Mouse (Mus musculus) urinary bladder, adult 2 months (tissue): ENCODE measurements around the gene Sec16b. TPM values are rescaled to one million over a fixed set of nuclear protein-coding genes. Genes with fewer than 3 reads are reported as not detected.

Experiments used
- DNase-seq: peaks from one replicate; pipeline ENCODE4 v3.0.0; 2022; ENCODE audit warnings: low spot score
- polyA plus RNA-seq: library from polyadenylated mRNA; depleted of rRNA; stranded (reverse); fragments of >200 nt; gene quantifications from 2 replicates; pipeline ENCODE4 v1.2.3, GENCODE M21; 2012

The Sec16b gene
- polyA plus RNA-seq, 1 experiment = 7.1 TPM

- DNase-seq = no peak
These were observed 7.0 kb downstream of the Sec16b start for GRCm38 (mm10) chr1:157513559-157513958.

DNA sequence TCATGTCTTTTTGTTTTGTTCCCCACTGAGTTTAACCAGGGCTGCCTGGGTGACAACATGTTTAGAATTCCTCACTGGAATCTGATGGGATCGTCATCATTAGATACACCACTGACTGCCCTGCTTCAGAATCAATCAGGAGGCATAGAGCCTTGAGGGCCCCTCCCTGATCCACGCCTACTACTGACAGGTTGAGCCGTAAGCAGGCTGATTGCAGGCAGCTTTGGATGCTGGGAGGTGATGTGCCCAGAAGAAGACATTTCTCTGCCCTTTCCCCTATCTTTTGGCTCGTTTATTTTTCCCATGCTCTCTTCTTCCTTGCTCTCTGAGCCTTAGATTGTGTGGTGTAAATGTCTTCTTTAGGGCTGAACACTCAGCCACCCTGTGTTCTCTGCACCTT is 7.8 kb downstream of the Sec16b start:
- no peak for DNase-seq

GRCm38 (mm10) chr1:157516838-157517808 is 10.6 kb downstream of the Sec16b start:
- no peak for DNase-seq

DNA sequence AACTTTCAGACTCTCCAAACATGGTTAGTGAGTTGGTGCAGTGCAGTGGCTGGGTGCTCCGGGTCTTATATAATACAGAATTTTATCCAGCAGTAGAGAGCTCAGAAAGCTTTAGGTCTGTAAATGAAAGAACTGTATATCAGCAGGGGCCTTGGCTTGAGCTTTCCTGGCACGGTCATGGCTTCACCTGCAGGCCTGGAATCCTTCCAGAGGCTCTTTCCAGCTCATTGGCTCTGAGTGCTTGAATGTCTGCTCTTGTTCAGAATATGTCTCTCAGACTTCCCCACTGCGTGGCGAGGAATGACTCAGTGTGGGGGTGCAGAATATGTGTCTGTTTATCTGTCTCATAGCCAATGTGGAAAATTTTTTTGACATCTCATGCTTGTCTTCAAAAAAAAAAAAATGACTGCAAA is 11.6 kb downstream of the Sec16b start:
- no peak for DNase-seq

DNA sequence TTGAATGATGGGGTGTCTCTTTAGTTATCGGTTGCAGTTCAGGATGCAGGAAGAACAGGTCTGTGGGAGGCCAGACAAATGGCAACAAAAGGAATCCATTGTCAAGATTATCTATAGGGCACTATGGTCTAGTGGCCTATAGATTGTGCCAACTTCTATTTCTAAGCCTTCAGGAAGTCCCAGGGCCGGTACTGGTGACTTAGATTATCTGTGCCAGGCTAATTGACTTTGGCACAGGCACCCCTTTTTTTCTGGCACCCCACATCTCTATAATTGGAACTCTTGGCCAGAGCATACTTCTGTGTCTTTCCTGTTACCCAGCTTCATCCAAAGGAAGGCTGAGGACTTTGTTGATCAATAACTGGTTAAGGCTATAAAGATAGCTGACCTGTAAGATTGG is 12.9 kb downstream of the Sec16b start:
- DNase-seq = no peak

DNA sequence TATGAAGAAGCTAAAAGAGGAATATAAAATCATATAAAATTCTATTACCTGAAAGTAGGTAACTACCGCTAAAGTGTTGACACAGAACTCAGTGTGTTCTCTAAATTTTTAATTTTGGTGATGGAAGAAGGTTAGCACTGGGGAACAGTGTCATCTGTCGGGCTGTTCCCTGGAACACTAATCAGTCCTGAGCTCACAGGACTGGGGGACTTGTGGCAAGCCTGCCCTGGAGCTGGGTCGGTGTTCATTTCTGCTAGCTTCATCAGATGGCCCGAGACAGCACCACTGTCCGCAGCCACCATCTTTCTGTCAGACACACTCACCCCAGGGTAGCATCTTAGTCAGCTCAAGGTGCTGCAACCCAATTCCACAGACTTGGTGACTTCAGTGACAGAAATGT is 15.8 kb downstream of the Sec16b start:
- no peak for DNase-seq

DNA sequence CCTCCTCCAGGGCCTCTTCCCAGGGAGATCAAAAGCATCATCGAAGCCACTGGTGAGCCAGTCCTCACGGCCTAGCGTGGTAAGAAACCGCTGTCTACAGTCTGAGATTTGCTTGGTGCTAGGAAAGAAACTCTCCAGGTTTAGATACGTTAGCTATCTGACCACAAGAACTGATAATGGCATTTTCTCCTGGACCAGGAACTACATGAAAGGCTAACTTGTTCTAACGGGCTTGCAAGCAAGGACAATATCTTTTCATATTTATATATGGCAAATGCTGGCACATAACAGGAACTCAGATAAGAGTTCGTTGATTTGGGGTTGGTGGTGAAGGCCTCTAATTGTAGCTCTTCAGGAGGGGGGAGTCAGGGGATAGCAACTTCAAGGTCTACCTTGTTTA is 18.2 kb downstream of the Sec16b start:
- no peak for DNase-seq

DNA sequence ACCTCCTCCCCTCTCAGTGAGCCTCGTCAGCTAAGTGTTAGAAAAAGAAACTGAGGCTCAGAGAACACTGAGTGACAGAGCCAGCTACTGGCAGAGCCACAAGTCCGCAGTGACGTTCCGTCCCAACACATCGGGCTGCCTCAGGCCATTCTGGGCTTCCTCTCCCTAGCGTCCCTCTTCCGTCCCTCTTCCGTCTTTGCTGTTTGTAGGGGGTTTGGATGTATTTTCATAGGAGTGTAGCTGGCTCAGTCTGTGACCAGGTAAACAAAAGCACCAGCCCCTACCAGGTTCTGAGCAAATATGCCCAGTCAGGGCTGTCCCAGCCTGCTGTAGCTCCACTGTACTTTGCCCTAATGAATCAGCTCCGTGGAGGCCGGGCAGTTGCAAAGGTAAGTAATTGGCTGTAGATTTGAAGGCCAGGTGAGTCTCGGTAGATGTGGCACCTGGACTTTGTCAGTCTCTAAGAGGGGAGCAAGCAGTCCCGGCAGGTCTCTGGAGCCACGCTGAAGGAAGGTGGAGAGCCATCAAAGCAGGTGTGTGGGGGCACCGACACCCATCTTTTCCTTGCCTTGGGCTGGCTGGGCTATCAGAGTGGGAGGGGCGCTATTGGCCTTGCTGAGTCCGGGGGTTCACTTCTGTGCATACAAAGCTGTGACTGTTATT is 19.3 kb downstream of the Sec16b start:
- no peak for DNase-seq

DNA sequence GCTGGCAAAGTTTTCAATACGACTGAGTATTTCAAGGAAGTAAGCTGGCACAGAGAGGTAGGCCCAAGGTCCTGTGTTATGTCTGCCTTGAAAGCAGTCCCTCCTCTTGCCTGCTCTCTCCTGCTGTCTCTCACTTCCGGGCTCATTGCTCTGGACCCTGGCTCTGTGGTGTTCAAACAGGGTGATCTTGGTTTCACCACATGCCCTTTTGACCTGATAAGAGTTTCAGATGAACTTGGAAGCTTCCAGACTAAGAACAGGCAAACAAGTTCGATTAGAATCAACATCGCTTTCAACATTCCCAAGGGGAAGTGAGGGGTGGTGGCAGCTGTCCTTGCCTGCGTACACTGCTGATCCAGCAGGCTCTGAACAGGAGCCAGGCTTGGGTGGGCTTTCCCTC is 20.1 kb downstream of the Sec16b start:
- DNase-seq = no peak

DNA sequence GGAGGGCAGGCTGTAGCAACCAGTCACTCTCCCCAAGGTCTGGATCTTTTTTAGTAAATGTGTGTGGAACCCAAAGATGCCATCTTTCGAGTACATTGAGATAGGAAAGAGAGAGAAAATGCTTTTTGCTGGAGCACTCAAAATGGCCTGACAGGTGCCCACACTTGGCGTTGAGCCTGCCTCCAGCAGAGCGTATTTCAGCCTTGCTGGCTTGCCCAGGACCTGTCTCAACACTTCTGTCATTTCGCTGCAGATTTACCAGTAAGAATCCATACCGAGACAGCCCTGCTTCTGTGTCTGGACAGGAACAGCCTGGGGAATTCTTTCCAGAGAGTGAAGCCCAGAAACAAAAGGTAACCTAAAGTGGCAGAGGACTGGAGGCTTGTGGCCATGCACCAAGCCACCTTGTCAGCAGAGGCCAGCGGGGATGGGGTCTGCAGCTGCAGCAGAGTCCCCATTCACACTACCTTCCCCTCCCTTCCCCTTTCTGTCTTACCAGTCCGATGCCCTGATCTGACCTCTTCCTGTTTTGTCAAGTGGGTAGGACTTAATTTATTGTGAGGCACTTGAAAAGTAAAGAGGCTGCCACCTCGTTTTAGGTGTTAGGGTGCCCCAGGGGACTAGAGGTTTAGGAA is 26.4 kb downstream of the Sec16b start:
- DNase-seq = no peak

DNA sequence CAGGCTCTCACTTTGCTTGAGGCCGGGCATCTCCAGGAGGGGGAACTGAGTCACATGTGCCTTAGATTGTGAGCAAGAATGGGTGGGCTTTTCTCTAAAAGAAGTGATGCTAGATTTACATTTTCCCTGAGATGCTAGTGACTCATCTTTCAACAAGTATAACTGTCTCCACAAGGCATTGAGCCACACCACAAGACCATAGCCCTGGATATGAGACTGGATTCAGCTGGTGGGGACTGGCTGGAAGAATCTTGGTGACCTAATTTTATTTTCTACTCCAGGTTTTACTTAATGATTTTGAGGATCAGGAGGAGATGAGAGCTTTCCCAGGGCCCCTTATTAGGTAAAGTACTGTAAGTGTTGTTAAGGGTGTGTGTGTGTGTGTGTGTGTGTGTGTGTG is 29.0 kb downstream of the Sec16b start:
- no peak for DNase-seq

DNA sequence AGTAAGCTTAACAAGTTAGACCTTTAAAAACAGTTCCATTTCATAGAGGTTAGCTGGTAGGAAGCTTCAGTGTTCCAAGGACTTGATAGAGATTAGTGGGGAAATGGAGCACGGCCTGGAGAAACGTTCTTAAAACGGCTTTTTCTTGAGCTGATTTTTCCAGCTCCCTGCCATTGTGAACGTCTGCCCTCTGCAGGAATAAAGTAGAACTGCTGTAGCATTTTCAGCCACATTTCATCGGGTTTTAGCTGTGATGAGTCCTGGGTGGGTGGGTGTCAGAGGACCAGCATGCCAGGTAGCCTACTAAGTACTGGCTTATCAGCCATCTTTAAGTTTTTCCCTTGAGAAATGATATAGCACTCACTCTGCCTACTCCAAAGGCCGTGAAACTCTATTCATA is 29.9 kb downstream of the Sec16b start:
- DNase-seq = no peak

DNA sequence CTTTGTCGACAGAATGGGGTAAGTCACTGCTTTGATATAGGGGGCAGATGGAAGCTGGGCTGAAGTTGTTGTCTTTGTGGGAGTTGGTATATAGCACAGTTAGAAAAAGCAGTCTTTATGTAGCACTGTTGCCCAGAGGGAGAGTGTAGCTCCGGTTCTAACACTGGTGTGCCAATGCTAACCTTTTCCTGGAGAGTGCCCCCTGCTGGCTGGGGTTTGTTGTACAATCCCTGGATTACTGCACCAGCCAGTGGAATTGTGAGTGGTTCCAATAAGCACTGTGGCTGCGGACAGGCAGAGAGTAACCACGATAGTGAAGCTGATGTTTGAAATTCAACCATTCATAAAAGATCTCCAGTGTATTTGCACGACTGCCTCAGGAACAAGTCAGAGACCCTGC is 31.1 kb downstream of the Sec16b start:
- DNase-seq = no peak

GRCm38 (mm10) chr1:157545056-157545455 is 38.5 kb downstream of the Sec16b start:
- DNase-seq = no peak

GRCm38 (mm10) chr1:157547658-157548057 is 41.1 kb downstream of the Sec16b start:
- DNase-seq = no peak

DNA sequence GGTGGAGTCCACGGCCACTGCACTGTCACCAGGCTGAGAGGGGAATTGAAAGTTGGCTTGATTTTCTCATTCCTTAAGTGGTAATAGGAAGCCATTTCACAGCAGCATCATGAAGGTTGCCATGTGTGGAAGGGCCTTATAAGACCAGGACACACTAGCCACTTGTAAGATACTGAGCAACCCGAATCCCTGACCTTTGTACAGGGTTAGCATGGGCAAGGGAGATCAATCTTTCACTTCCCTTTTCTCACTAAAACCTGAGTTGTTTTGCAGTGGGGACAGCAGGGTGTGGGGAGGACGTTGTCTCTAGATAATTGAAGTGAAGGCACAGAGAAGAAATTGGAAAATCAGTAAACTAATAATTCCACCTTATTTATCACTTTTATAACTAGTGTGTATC is 43.2 kb downstream of the Sec16b start:
- no peak for DNase-seq

DNA sequence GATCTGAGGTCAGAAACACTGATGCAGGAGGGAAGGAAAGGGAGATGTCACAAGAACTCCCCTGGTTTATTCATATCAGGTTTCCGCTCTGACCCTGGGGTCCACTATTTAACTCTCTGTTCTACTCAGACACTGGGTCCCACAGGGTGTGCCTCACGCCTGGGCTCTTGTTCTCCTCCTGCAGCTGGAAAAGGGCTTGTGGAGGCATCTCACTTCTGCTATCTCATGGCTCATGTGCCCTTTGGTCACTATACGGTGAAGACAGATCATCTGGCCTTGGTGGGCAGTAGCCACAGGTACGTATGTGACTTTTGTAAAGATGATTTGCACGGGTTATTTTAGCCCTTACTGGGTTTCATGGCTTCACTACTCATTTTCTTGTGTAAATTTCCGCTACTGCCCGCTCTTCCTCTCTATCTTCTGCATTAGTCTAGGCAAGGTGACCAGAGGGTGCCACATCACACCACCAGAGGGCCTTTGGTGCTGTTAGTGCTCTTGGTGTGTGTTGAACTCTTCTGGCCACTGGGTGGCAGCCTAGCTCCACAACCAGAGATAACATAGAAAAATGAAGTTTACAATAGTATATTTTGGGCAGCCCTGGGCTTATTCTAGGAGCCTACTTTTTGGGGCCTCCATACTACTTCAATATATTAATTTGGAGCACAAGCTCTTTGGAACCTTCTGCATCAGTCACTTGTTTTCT is 46.4 kb downstream of the Sec16b start:
- no peak for DNase-seq

GRCm38 (mm10) chr1:157554163-157554562 is 47.6 kb downstream of the Sec16b start:
- DNase-seq = no peak

GRCm38 (mm10) chr1:157554686-157555530 is 48.4 kb downstream of the Sec16b start:
- DNase-seq = no peak

- no peak for DNase-seq
These were observed 49.2 kb downstream of the Sec16b start for GRCm38 (mm10) chr1:157555738-157556137.

GRCm38 (mm10) chr1:157556439-157556838 is 49.9 kb downstream of the Sec16b start:
- no peak for DNase-seq
